Comparison of ENCODE assay signal across 9 mouse cellular contexts in the genomic region with DNA sequence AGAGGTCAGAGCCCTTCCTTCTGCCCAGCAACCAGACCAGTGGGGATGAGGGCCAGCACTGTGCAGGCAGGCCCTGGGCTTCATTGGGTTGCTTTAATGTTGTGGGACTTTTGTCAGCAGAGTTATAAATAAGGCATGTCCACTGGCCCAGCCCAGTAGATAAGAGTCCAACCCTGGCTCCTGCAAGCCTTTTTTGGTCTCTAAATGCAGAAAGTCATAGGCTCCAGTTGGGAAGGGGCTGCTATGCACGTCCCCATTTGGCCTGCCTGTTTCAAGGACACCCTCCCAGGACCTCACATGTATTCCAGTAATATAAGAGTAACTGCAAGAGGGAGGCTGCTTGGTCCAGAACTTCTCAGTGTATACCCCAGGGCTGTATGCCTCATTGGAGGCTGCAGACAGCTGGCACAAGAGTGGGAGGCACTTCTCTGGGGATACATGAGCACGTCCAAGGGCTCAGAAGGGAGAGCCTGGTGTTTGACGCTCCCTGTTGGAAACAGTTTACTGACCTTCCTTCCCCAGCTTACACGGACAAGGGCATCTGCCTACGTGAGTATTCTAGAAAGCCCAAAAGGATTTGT. TPM values are rescaled to one million over a fixed set of nuclear protein-coding genes. Genes with fewer than 3 reads are reported as not detected.
DNase-seq lines count a peak whose midpoint lies in the region; ATAC-seq lines count a peak whose summit lies in the region.
"Had no signal": no experiment of that assay in that cellular context is flagged by ENCODE, and none has a peak within 500 bp of the region (broad histone marks: within the 10 kb centered on the region; RNA-seq: fewer than 3 reads in every experiment).

A gene (minus strand): TSS at position 324 of the 581 bp plus-strand sequence.

- no peak for DNase-seq in limb, embryonic 10.5 days (ENCODE audit: low spot score)
- no peak for DNase-seq in spleen, postnatal 4 days (ENCODE audit: low spot score in 2 of 2)
- no peak for DNase-seq in right cerebral cortex, postnatal 25 days
- DNase-seq in gastrocnemius, adult 8-10 months (ENCODE audit: low spot score in 2 of 2), result no peak

- H3K9me3 ChIP-seq in limb, embryonic 12.5 days, result no peaks in the 10 kb centered on the region
- H3K9me3 ChIP-seq in limb, embryonic 10.5 days (replicated peaks), result no peaks in the 10 kb centered on the region
- H3K9me3 ChIP-seq in embryonic facial prominence, embryonic 13.5 days, result no peaks in the 10 kb centered on the region
- no peaks in the 10 kb centered on the region for H3K9me3 ChIP-seq in hindbrain, embryonic 12.5 days (replicated peaks)
- H3K9me3 ChIP-seq in neural tube, embryonic 12.5 days, result no peaks in the 10 kb centered on the region

- no peaks in the 10 kb centered on the region; the same call in 1 of the 2 replicates for H3K27me3 ChIP-seq in limb, embryonic 12.5 days
- H3K27me3 ChIP-seq in limb, embryonic 10.5 days (ENCODE audit: low read depth, poor library complexity, severe bottlenecking), result no peaks in the 10 kb centered on the region
- H3K27me3 ChIP-seq in embryonic facial prominence, embryonic 13.5 days, result no peaks in the 10 kb centered on the region
- H3K27me3 ChIP-seq in hindbrain, embryonic 12.5 days, result no peaks in the 10 kb centered on the region
- H3K27me3 ChIP-seq in neural tube, embryonic 12.5 days (replicated peaks), result no peaks in the 10 kb centered on the region

- H3K27ac ChIP-seq in limb, embryonic 12.5 days, result no peak within 1 kb of the TSS
- H3K27ac ChIP-seq in limb, embryonic 10.5 days, result no peak within 1 kb of the TSS
- H3K27ac ChIP-seq in embryonic facial prominence, embryonic 13.5 days, result no peak within 1 kb of the TSS
- no peak within 1 kb of the TSS for H3K27ac ChIP-seq in hindbrain, embryonic 12.5 days
- no peak within 1 kb of the TSS for H3K27ac ChIP-seq in neural tube, embryonic 12.5 days
- H3K27ac ChIP-seq: macrophage had no signal

- no peak within 1 kb of the TSS for H3K4me3 ChIP-seq in limb, embryonic 12.5 days (replicated peaks)
- H3K4me3 ChIP-seq in limb, embryonic 10.5 days, result no peak within 1 kb of the TSS
- H3K4me3 ChIP-seq in embryonic facial prominence, embryonic 13.5 days, result no peak within 1 kb of the TSS
- H3K4me3 ChIP-seq in hindbrain, embryonic 12.5 days, result no peak within 1 kb of the TSS
- no peak within 1 kb of the TSS for H3K4me3 ChIP-seq in neural tube, embryonic 12.5 days

- 77% methylated on average over 5 of the region's 5 CpGs for WGBS in limb, embryonic 12.5 days
- 80% methylated on average over 5 of the region's 5 CpGs for WGBS in limb, embryonic 10.5 days
- 72% methylated on average over 5 of the region's 5 CpGs for WGBS in embryonic facial prominence, embryonic 13.5 days
- 76% methylated on average over 5 of the region's 5 CpGs for WGBS in hindbrain, embryonic 12.5 days
- WGBS in neural tube, embryonic 12.5 days, result 79% methylated on average over 5 of the region's 5 CpGs

- no peak for ATAC-seq in limb, embryonic 12.5 days (ENCODE audit: insufficient number of reproducible peaks, insufficient read depth, low FRiP score, low TSS enrichment, low read depth)
- ATAC-seq in embryonic facial prominence, embryonic 13.5 days (ENCODE audit: insufficient number of reproducible peaks, insufficient read depth, low FRiP score, low TSS enrichment, low read depth), result no peak
- ATAC-seq in hindbrain, embryonic 12.5 days (ENCODE audit: low FRiP score), result no peak
- ATAC-seq in neural tube, embryonic 12.5 days (ENCODE audit: low FRiP score, low read depth), result no peak

- no peak within 1 kb of the TSS for H3K9ac ChIP-seq in limb, embryonic 12.5 days (replicated peaks)
- H3K9ac ChIP-seq in embryonic facial prominence, embryonic 13.5 days, result no peak within 1 kb of the TSS
- no peak within 1 kb of the TSS for H3K9ac ChIP-seq in hindbrain, embryonic 12.5 days
- H3K9ac ChIP-seq in neural tube, embryonic 12.5 days, result no peak within 1 kb of the TSS

- H3K36me3 ChIP-seq in limb, embryonic 12.5 days, result no peaks in the 10 kb centered on the region
- no peaks in the 10 kb centered on the region for H3K36me3 ChIP-seq in limb, embryonic 10.5 days
- H3K36me3 ChIP-seq in embryonic facial prominence, embryonic 13.5 days, result no peaks in the 10 kb centered on the region
- no peaks in the 10 kb centered on the region for H3K36me3 ChIP-seq in hindbrain, embryonic 12.5 days
- no peaks in the 10 kb centered on the region for H3K36me3 ChIP-seq in neural tube, embryonic 12.5 days

- H3K4me1 ChIP-seq in limb, embryonic 12.5 days (replicated peaks), result no peaks in the 10 kb centered on the region
- peaks cover 4% of the 10 kb centered on the region; the same call in 1 of the 2 replicates for H3K4me1 ChIP-seq in limb, embryonic 10.5 days
- H3K4me1 ChIP-seq in embryonic facial prominence, embryonic 13.5 days, result no peaks in the 10 kb centered on the region
- H3K4me1 ChIP-seq in hindbrain, embryonic 12.5 days, result no peaks in the 10 kb centered on the region
- H3K4me1 ChIP-seq in neural tube, embryonic 12.5 days, result no peaks in the 10 kb centered on the region

- H3K4me2 ChIP-seq in limb, embryonic 12.5 days, result no peak within 1 kb of the TSS
- no peak within 1 kb of the TSS for H3K4me2 ChIP-seq in embryonic facial prominence, embryonic 13.5 days
- no peak within 1 kb of the TSS for H3K4me2 ChIP-seq in hindbrain, embryonic 12.5 days (replicated peaks)
- H3K4me2 ChIP-seq in neural tube, embryonic 12.5 days (replicated peaks), result no peak within 1 kb of the TSS

RNA-seq across cellular contexts. Expression of the gene that starts here (rescaled TPM):
- polyA plus RNA-seq in limb, embryonic 12.5 days (2016; fragmentation: Nextera tagmentation; extraction: Ambion mirVana), result 13.9 and 14.6 TPM in 2 replicates
- 4.8 and 9.1 TPM in 2 replicates for polyA plus RNA-seq in limb, embryonic 10.5 days (2016; fragmentation: Nextera tagmentation; extraction: Ambion mirVana)
- 13.3 TPM in 2 replicates for polyA plus RNA-seq in embryonic facial prominence, embryonic 13.5 days (2015; fragmentation: Nextera tagmentation; extraction: Ambion mirVana)
- 11.8 and 13.6 TPM in 2 replicates for polyA plus RNA-seq in hindbrain, embryonic 12.5 days (2016; fragmentation: Nextera tagmentation; extraction: Ambion mirVana)
- polyA plus RNA-seq in neural tube, embryonic 12.5 days (2016; fragmentation: Nextera tagmentation; extraction: Ambion mirVana), result 14.4 and 16.8 TPM in 2 replicates
- 1 to 10 TPM; 2.8 to 6.0 (median 3.4) TPM for total RNA-seq in gastrocnemius, adult 8-10 months (2022)
- polyA plus RNA-seq: macrophage had no signal
